Mouse (Mus musculus): Measurements from ENCODE around the gene Anapc13.

DNA sequence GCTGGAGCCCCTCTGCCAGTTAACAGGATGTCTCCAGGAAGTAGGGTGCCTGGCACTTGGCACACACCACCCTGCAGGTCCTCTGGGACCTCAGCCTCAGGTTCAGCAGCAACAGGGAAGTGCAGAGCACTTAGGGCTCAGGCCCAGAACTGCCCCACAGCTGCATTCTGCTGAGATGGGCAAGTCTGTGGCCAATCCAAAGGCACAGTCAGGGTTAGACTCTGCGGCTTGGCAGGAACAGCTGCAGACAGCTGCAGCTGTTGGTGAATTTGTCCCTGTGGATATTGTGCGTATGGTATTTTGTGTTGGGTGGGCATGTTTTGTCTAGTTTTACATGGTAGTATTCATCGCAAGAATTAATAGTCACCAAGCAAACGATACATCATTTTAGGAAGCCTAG lies 6.1 kb downstream of the Anapc13 start:
- TF ChIP-seq CTCF (IDR thresholded peaks at IDR 0.05; ENCODE audit: low read depth) (no peak), EP300 (IDR thresholded peaks at IDR 0.05; ENCODE audit: low read depth) (no peak)
